Mouse (Mus musculus) colon, adult 2 months (tissue): Measurements from ENCODE around the gene Hist1h1c. TPM values are rescaled to one million over a fixed set of nuclear protein-coding genes. Genes with fewer than 3 reads are reported as not detected.

Experiments used
- polyA plus RNA-seq: library from polyadenylated mRNA; depleted of rRNA; stranded (reverse); fragments of >200 nt; gene quantifications from 2 replicates; pipeline ENCODE4 v1.2.3, GENCODE M21; 2012; rRNA removed

The Hist1h1c gene
- polyA plus RNA-seq, 1 experiment: 212 TPM

Other genes starting within 250 kb of the Hist1h1c start
- not detected in 2 replicates for gene Btn2a2, start 250.0 kb upstream of the Hist1h1c start, polyA plus RNA-seq
- 42.2 and 63.4 TPM in 2 replicates for gene Hist1h4h, start 207.8 kb upstream of the Hist1h1c start, polyA plus RNA-seq
- 245 and 289 TPM in 2 replicates for gene Hist1h2af, start 204.9 kb upstream of the Hist1h1c start, polyA plus RNA-seq
- gene Hist1h3g, start 203.4 kb upstream of the Hist1h1c start, polyA plus RNA-seq: 23.2 and 33.2 TPM in 2 replicates
- 4.9 and 5.3 TPM in 2 replicates for gene Hist1h2bh, start 195.4 kb upstream of the Hist1h1c start, polyA plus RNA-seq
- gene Hist1h3f, start 194.8 kb upstream of the Hist1h1c start, polyA plus RNA-seq: 5.0 and 6.7 TPM in 2 replicates
- 13.1 and 22.8 TPM in 2 replicates for gene Hist1h4f, start 187.2 kb upstream of the Hist1h1c start, polyA plus RNA-seq
- gene Hist1h1d, start 185.5 kb upstream of the Hist1h1c start, polyA plus RNA-seq: 0.45 and 0.47 TPM in 2 replicates
- gene Hist1h3e, start 176.4 kb upstream of the Hist1h1c start, polyA plus RNA-seq: 32.1 and 36.8 TPM in 2 replicates
- gene Hist1h2ae, start 167.6 kb upstream of the Hist1h1c start, polyA plus RNA-seq: 15.1 and 16.2 TPM in 2 replicates
- 49.0 and 58.2 TPM in 2 replicates for gene Hist1h2bg, start 167.4 kb upstream of the Hist1h1c start, polyA plus RNA-seq
- gene Hist1h2bf, start 164.6 kb upstream of the Hist1h1c start, polyA plus RNA-seq: 11.4 and 19.0 TPM in 2 replicates
- gene Hist1h2ad, start 164.4 kb upstream of the Hist1h1c start, polyA plus RNA-seq: 6.9 and 11.5 TPM in 2 replicates
- gene Hist1h3d, start 163.0 kb upstream of the Hist1h1c start, polyA plus RNA-seq: 13.8 and 18.8 TPM in 2 replicates
- 12.3 and 14.7 TPM in 2 replicates for gene Hist1h4d, start 157.2 kb upstream of the Hist1h1c start, polyA plus RNA-seq
- gene Hist1h2be, start 117.7 kb upstream of the Hist1h1c start, polyA plus RNA-seq: 3.1 and 3.3 TPM in 2 replicates
- gene Hist1h1e, start 116.2 kb upstream of the Hist1h1c start, polyA plus RNA-seq: 3.2 and 3.9 TPM in 2 replicates
- gene Hist1h2ac, start 54.9 kb upstream of the Hist1h1c start, polyA plus RNA-seq: 2.4 and 3.8 TPM in 2 replicates
- 410 and 605 TPM in 2 replicates for gene Hist1h2bc, start 54.6 kb upstream of the Hist1h1c start, polyA plus RNA-seq
- gene Hist1h1t, start 43.0 kb upstream of the Hist1h1c start, polyA plus RNA-seq: not detected in 2 replicates
- 20.7 and 21.2 TPM in 2 replicates for gene Hist1h4c, start 40.4 kb upstream of the Hist1h1c start, polyA plus RNA-seq
- gene Hfe, start 28.0 kb upstream of the Hist1h1c start, polyA plus RNA-seq: 9.4 and 10.3 TPM in 2 replicates
- gene Hist1h3c, start 6.8 kb downstream of the Hist1h1c start, polyA plus RNA-seq: 23.6 and 30.3 TPM in 2 replicates
- 12.8 and 18.4 TPM in 2 replicates for gene Hist1h2bb, start 7.9 kb downstream of the Hist1h1c start, polyA plus RNA-seq
- 23.5 and 25.9 TPM in 2 replicates for gene Hist1h2ab, start 12.3 kb downstream of the Hist1h1c start, polyA plus RNA-seq
- gene Hist1h3b, start 13.5 kb downstream of the Hist1h1c start, polyA plus RNA-seq: 26.4 and 32.0 TPM in 2 replicates
- gene Hist1h4b, start 18.2 kb downstream of the Hist1h1c start, polyA plus RNA-seq: 20.0 and 20.8 TPM in 2 replicates
- gene Hist1h4a, start 22.4 kb downstream of the Hist1h1c start, polyA plus RNA-seq: 15.5 and 15.9 TPM in 2 replicates
- 23.6 and 24.8 TPM in 2 replicates for gene Hist1h3a, start 23.6 kb downstream of the Hist1h1c start, polyA plus RNA-seq
- 1.1 and 1.4 TPM in 2 replicates for gene Hist1h1a, start 24.9 kb downstream of the Hist1h1c start, polyA plus RNA-seq
- gene Trim38, start 31.1 kb downstream of the Hist1h1c start, polyA plus RNA-seq: 0.12 and 0.14 TPM in 2 replicates
- 0.36 and 0.59 TPM in 2 replicates for gene Slc17a2, start 68.2 kb downstream of the Hist1h1c start, polyA plus RNA-seq
- not detected in 2 replicates for gene Slc17a3, start 100.6 kb downstream of the Hist1h1c start, polyA plus RNA-seq
- not detected in 2 replicates for gene Slc17a1, start 128.9 kb downstream of the Hist1h1c start, polyA plus RNA-seq
- 16.1 and 27.1 TPM in 2 replicates for gene Slc17a4, start 176.2 kb downstream of the Hist1h1c start, polyA plus RNA-seq
- gene Hist1h2ba, start 195.3 kb downstream of the Hist1h1c start, polyA plus RNA-seq: not detected in 2 replicates
- gene Hist1h2aa, start 195.7 kb downstream of the Hist1h1c start, polyA plus RNA-seq: not detected in 2 replicates